Mouse (Mus musculus): ENCODE measurements around the gene Cdk20.

DNA sequence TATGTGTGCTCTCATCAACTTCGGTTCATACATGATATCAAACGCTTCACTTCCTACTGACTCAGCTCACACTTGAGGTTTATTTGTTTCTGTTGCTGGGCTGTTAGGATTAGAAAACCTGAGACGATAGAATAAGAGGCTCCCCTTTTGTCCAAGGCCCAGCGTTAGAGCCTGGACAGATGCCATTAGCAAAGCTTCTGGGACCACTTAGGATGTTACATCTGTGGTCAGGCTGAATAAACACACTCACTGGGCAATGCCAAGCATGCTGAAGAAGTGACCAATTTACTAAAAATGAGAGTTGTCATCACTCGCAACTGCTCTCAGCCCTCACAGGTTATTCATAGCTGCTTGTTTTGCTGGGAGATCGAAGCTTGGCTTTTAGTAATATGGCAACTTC, 57.8 kb downstream of the Cdk20 start:
- TF ChIP-seq EP300 (IDR thresholded peaks at IDR 0.05; ENCODE audit: low read depth) (no peak), CTCF (IDR thresholded peaks at IDR 0.05; ENCODE audit: low read depth) (no peak)
